Mouse (Mus musculus) ES-Bruce4 (cell line): ENCODE data around the gene Gm10570. TPM values are rescaled to one million over a fixed set of nuclear protein-coding genes. Genes with fewer than 3 reads are reported as not detected.

Experiments used
- H3K27ac ChIP-seq: 2 replicates; pipeline ENCODE4 v1.5.1; 2012; ENCODE audit warnings: low read length, inconsistent platforms; ENCODE audit not compliant: insufficient read depth
- H3K27me3 ChIP-seq: 2 replicates; pipeline ENCODE4 v1.6.1; 2012; ENCODE audit warnings: mild to moderate bottlenecking, low read length, inconsistent platforms; ENCODE audit not compliant: control insufficient read depth, poor library complexity, insufficient read depth, severe bottlenecking
- H3K36me3 ChIP-seq: 2 replicates; pipeline ENCODE4 v1.6.1; 2012; ENCODE audit warnings: inconsistent platforms, mild to moderate bottlenecking, low read length, moderate library complexity; ENCODE audit not compliant: control insufficient read depth, poor library complexity, insufficient read depth, severe bottlenecking
- H3K4me1 ChIP-seq: one replicate; pipeline ENCODE4 v1.8.1; 2011; ENCODE audit warnings: low read length; ENCODE audit not compliant: control insufficient read depth, insufficient read depth
- H3K4me3 ChIP-seq: 2 replicates; pipeline ENCODE4 v1.5.1; 2011; ENCODE audit warnings: low read depth, mild to moderate bottlenecking, low read length
- H3K9ac ChIP-seq: 2 replicates; pipeline ENCODE4 v1.6.1; 2012; ENCODE audit warnings: low read depth, mild to moderate bottlenecking, inconsistent platforms; ENCODE audit not compliant: poor library complexity, severe bottlenecking
- H3K9me3 ChIP-seq: replicated peaks from 2 replicates; pipeline ENCODE4 v1.6.1; 2012; ENCODE audit warnings: mild to moderate bottlenecking, low read length, inconsistent platforms; ENCODE audit not compliant: control insufficient read depth, poor library complexity, insufficient read depth, severe bottlenecking
- CTCF ChIP-seq: IDR thresholded peaks from one replicate; pipeline ENCODE4 v1.8.1; 2011; ENCODE audit warnings: low read depth, low read length
- EP300 ChIP-seq: IDR thresholded peaks from 2 replicates; pipeline ENCODE4 v1.6.1; 2011; ENCODE audit warnings: low read depth, low read length; ENCODE audit not compliant: insufficient read depth
- POLR2A ChIP-seq: IDR thresholded peaks from one replicate; pipeline ENCODE4 v1.8.1; 2011; ENCODE audit warnings: low read length; ENCODE audit not compliant: insufficient read depth
- polyA plus RNA-seq: library from polyadenylated mRNA; stranded (reverse); fragments of >200 nt; gene quantifications from 2 replicates; pipeline ENCODE4 v1.2.4, GENCODE M21; 2011; ENCODE audit warnings: low read depth; ENCODE audit not compliant: missing spikeins, insufficient read depth, insufficient read length

The Gm10570 gene
- polyA plus RNA-seq, 1 experiment: not detected

DNA sequence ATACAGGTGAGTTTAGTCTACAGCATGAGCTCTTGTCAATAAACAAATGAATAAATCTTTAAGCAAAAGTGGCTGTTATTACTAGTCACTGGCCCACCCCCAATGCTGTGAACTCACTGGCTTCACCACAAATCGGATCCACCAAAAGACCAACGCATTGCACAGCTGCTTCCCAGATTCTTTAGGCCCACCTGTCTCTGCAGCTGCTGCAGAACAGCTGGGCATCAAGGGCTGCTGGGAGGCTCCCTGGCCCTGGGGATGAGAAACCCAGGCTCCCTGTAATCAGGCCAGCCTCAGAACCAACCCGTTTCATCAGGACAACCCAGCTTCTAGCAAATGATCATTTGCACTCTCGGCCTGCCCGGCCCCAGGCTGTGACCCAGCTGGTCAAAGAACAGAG is 25.6 kb downstream of the Gm10570 start:
- Histone ChIP-seq H3K36me3 (no peaks in the 10 kb centered on the region), H3K9ac (no peak overlapping the region), H3K4me3 (no peak overlapping the region), H3K4me1 (no peaks in the 10 kb centered on the region), H3K9me3 (no peaks in the 10 kb centered on the region), H3K27ac (no peak overlapping the region), H3K27me3 (no peaks in the 10 kb centered on the region)
- TF ChIP-seq EP300: no peak
- no peak for TF ChIP-seq CTCF
- no peak for TF ChIP-seq POLR2A

DNA sequence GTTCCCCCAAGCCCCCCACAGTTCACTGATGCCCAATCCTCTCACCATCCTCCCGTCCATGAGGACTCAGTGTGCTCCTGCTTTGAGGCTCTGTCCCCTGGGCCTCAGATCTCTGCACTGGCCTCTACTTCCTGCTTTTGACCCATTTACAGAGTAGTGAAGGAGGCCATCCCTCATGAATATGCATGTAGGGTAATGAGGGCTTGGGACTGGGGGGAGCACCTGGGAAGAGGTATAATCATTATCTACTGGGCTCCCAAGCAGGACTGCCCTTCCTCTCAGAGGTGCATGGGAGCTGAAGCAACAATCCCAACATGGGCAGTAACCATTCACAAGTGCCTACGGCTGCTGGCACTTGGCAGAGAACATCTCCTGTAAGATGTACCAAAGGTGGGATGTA is 29.4 kb downstream of the Gm10570 start, which contains the start of gene Serinc2:
Serinc2 (minus strand) TSS at position 101 of the 400 bp plus-strand sequence.
- no peak for TF ChIP-seq CTCF
- no peak for TF ChIP-seq POLR2A
- TF ChIP-seq EP300: no peak
- Histone ChIP-seq H3K27ac (no peak within 1 kb of the TSS), H3K27me3 (peaks cover 7% of the 10 kb centered on the region; the same call in 1 of the 2 replicates), H3K4me1 (no peaks in the 10 kb centered on the region), H3K4me3 (no peak within 1 kb of the TSS), H3K36me3 (no peaks in the 10 kb centered on the region), H3K9ac (no peak within 1 kb of the TSS), H3K9me3 (no peaks in the 10 kb centered on the region)

DNA sequence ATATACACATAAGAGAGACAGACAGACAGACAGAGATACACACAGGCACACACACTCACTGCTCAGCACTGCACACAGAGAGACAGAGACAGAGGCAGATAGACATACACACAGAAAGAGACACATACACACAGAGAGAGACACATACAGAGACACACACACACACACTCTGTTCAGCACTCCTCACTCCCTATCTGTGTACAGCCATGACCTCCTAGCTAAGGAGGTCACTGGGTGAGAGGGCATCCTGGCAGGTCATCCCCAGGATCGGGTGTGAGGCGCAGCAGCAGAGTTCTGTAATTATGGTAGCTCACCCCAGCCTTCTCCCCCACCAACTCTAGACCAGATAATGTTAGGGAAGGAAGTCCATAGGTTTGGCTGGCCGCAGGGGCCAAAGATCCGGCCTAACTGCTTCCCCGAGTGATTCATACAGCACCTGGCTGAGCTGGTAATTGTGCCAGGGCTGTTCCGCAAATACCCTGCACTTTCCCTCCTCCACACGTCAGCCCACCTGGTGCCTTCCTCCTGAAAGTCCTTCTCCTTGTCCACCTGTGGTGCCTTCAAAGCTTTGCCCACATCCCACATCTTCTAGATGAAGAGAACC is 31.8 kb downstream of the Gm10570 start:
- no peak overlapping the region for H3K4me3 ChIP-seq
- H3K27me3 ChIP-seq: peaks cover 7% of the 10 kb centered on the region; the same call in 1 of the 2 replicates
- H3K9ac ChIP-seq: no peak overlapping the region
- no peaks in the 10 kb centered on the region for H3K36me3 ChIP-seq
- H3K27ac ChIP-seq: no peak overlapping the region
- TF ChIP-seq EP300: no peak
- no peak for TF ChIP-seq CTCF
- no peak for TF ChIP-seq POLR2A
- no peaks in the 10 kb centered on the region for H3K4me1 ChIP-seq
- H3K9me3 ChIP-seq: no peaks in the 10 kb centered on the region

DNA sequence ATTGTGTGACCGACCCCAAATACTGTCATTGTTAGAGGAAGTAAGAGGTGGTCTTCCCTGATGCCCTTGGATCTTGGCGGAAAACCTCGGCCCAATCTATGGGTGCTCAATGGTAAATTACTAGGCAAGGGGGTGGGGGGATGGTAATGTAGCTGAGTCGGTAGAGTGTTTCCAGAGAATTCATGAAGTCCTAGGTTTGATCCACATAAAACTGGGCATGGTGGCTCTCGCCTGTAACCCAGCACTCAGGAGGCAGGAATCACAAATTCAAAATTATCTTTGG is 32.7 kb downstream of the Gm10570 start:
- no peaks in the 10 kb centered on the region for H3K9me3 ChIP-seq
- H3K4me3 ChIP-seq: peak overlapping the region; percentile 56
- H3K36me3 ChIP-seq: no peaks in the 10 kb centered on the region
- no peaks in the 10 kb centered on the region for H3K4me1 ChIP-seq
- H3K27me3 ChIP-seq: peaks cover 7% of the 10 kb centered on the region; the same call in 1 of the 2 replicates
- no peak overlapping the region for H3K27ac ChIP-seq
- no peak overlapping the region for H3K9ac ChIP-seq
- TF ChIP-seq EP300 (no peak), CTCF (no peak), POLR2A (no peak)

DNA sequence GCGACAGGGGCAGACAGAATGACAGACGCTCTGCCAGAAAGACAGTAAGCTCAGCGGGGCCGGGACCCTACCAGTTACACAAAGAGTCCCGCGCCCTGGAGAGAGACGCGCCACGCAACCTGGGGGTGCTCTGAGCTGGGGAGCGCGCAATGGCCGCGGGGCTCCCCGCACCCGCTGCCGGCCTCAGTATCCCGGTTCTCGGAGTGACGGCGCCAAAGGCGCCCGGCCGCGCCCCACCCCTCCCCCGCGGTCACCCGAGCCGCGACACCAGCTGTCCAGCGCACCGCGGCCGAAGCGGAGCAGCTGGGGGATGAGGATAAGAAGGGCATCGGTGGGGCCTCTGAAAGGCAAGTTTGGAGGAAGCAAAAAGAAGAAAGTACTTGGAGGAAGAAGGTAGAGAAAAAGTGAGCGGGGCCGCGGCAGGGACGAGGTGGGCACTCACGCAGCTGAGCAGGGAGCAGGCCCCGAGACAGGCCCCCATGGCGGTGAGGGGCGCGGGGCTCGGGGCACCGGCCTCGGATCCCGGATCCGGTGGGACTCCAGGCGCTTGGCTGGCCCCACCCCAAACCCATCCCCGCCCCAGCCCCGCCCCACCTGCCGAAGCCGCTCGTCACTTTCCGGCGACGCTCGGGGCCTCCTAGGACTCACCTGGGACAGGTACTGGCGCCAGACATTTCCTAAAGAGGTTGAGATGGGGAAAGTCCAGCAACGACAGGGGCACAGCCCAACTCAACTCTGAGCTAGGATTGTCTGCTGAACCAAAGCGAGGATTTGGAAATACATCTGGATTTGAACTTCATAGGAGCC is 33.3 kb downstream of the Gm10570 start:
- peak overlapping the region; percentile 65 for H3K9ac ChIP-seq
- no peak for TF ChIP-seq POLR2A
- no peak for TF ChIP-seq EP300
- TF ChIP-seq CTCF: no peak
- H3K36me3 ChIP-seq: no peaks in the 10 kb centered on the region
- peak overlapping the region; percentile 82 for H3K4me3 ChIP-seq
- no peaks in the 10 kb centered on the region for H3K9me3 ChIP-seq
- no peak overlapping the region for H3K27ac ChIP-seq
- H3K4me1 ChIP-seq: no peaks in the 10 kb centered on the region
- peaks cover 7% of the 10 kb centered on the region; the same call in 1 of the 2 replicates for H3K27me3 ChIP-seq

DNA sequence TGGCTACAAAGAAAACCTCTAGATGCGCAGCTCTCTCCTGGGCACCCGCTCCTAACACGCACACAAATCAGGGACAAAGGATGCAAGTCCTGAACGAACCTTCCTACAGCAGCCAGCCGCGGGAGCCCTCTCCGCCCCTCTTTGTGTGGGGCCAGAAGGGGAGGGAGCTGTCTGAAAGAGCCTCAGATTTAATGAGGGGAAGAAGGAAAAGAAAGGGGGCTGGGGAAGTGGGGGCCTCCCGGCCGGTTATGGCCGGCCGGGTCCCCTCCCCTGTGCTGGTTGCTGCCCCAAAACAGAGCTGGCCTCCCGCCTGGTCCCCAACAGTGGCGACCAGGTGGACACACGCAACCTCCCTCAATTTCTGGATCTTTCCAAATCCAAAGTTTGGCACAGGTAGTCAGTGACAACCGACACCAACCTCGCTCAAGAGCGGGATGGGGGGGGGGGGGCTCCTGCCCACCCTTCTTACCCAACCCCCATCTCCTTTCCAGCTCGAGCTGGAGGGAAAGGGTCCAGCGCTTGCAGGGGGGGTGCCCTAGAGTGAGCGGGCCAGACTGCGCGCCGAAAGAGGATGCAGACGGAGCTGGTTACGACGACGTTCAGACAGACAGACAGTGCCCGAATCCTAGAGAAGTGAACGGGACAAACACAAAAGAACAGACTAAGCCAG is 34.0 kb downstream of the Gm10570 start:
- Histone ChIP-seq H3K4me3 (peak overlapping the region; percentile 82), H3K9me3 (no peaks in the 10 kb centered on the region), H3K4me1 (no peaks in the 10 kb centered on the region), H3K36me3 (no peaks in the 10 kb centered on the region), H3K9ac (peak overlapping the region; percentile 65), H3K27ac (no peak overlapping the region), H3K27me3 (peaks cover 7% of the 10 kb centered on the region; the same call in 1 of the 2 replicates)
- TF ChIP-seq POLR2A (no peak), EP300 (no peak), CTCF (no peak)
